Mouse (Mus musculus) leukemia stem cell, adult 10-12 weeks (primary cell): ENCODE measurements around the gene Rabggta. TPM values are rescaled to one million over a fixed set of nuclear protein-coding genes. Genes with fewer than 3 reads are reported as not detected.

Experiments used
- polyA plus RNA-seq: library from polyadenylated mRNA; stranded (reverse); fragments of >175 nt; gene quantifications from 2 replicates; pipeline ENCODE4 v1.2.3, GENCODE M21; 2012; ENCODE audit warnings: low replicate concordance

The Rabggta gene
- 8.7 and 22.8 TPM in 2 replicates for polyA plus RNA-seq

DNA sequence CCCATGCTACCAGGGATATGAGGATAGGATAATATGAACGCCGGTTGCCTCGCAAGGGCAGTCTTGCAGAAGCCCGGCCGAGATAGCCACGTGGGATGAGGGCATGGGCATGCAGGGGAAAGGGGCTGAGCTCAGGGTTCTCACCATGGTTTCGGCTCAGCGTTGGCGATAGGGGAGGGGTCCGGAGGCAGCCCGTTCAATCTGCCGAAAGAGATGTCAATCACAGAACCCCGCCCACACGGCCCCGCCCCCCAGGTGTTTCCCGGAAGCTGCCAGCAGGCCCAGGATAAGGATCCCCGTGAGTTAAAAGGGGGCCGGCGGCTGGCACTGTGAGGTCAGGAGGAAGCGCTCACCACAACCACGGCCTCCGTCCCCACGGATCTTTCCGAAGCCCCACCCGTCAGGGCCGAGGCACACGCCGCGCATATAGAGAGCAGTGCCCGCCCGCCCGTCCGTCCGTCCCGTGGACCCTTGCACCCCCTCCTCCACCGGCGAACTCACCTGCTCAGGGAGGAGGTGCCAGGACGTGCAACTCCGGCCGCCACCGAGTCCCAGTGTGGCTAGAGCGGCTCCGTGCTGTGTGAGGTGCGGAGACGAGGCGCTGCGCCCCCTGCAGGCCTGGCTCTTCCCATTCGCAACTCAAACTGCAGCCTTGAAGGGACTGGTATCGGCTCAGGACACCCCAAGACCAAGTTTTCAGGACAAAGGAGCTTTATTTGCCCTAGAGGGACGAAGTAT lies at the start of gene Rabggta:
Gene Rabggta (minus strand): TSS at position 564 of the 738 bp plus-strand sequence.

GRCm38 (mm10) chr14:55765696-55766095 lies 43.6 kb upstream of the Rabggta start, which contains the start of gene Ltb4r1:
Gene Ltb4r1, plus strand, starts transcription at chr14:55765962.

DNA sequence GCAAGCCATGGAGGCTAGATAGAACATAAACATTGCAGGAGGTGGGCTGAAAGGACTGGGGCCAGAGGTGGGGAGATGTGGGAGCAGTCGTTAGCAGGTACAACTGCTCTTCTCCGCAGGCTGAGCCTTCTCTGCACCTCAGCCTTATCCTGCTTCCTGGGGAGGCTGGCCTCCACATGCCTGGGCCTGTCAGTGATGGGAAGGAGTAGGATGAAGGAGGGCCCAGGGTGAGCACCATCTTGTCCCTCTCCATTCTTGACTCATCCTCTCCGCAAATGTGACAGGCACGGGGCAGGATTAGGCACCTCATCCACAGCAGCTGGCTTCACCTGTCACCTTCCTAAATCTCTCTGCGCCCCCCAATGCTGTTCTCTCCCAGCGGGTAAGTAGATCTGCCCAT lies 39.1 kb upstream of the Rabggta start, which contains the start of gene Ltb4r2:
Gene Ltb4r2 (plus strand): TSS at position 266 of the 400 bp plus-strand sequence.

GRCm38 (mm10) chr14:55758363-55758784 lies 36.3 kb upstream of the Rabggta start, which contains the start of gene Cideb:
Gene Cideb, minus strand, starts transcription at chr14:55758458.

GRCm38 (mm10) chr14:55745180-55745860 lies 23.3 kb upstream of the Rabggta start, which contains the start of the genes Dhrs1 and Nop9:
Gene Dhrs1, minus strand, starts transcription at chr14:55745690.
Gene Nop9, plus strand, starts transcription at chr14:55745693.

GRCm38 (mm10) chr14:55713729-55714122 lies 8.3 kb downstream of the Rabggta start, which contains the start of gene Tgm1:
Gene Tgm1, minus strand, starts transcription at chr14:55713926.

DNA sequence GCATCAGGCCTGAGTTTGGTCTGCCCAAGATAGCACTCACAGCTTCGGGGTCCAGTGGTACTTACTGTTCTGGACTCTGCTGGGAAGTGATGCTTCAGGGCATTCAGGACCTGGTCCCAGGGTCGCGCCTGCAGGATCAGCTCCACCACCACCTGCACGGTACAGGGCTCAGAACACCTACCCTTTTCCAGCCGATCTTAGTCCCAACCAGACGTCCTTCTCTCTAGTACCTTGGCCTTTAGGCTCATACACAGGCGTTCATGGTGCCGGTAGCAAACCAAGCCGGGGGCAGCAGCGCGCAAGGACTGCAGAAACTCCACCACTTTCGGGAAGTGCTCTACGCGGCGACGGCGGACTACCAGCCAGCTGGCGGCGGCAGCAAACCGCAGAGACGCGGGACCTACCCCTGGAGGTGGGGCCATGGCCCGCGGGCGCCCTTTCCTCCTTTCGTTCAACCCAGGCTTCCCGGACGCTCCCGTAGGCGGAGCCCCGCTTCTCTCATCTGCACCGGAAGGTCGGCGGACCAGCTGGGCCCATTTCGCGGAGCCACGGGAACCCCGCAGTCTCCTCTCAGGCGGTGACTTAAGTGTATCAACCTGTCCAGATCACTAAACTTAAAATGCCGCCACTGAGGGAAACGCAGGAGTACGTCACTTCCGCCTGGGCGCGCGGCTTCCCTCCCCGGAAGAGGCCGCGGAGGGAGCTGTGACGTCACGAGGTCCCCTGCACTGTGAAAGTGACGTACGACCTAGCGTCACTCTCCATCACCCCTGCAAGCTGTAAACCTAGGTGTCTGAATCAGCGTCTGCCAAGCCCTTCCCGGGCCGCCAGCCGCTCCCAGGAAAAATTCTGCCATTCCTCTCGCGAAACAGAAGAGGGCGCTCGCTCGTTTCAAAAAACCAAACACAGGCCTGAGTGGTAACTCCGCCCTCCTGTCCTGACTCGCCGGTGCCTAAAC lies 40.6 kb downstream of the Rabggta start, which contains the start of gene Tinf2:
Gene Tinf2 (minus strand): TSS at position 661 of the 958 bp plus-strand sequence.

DNA sequence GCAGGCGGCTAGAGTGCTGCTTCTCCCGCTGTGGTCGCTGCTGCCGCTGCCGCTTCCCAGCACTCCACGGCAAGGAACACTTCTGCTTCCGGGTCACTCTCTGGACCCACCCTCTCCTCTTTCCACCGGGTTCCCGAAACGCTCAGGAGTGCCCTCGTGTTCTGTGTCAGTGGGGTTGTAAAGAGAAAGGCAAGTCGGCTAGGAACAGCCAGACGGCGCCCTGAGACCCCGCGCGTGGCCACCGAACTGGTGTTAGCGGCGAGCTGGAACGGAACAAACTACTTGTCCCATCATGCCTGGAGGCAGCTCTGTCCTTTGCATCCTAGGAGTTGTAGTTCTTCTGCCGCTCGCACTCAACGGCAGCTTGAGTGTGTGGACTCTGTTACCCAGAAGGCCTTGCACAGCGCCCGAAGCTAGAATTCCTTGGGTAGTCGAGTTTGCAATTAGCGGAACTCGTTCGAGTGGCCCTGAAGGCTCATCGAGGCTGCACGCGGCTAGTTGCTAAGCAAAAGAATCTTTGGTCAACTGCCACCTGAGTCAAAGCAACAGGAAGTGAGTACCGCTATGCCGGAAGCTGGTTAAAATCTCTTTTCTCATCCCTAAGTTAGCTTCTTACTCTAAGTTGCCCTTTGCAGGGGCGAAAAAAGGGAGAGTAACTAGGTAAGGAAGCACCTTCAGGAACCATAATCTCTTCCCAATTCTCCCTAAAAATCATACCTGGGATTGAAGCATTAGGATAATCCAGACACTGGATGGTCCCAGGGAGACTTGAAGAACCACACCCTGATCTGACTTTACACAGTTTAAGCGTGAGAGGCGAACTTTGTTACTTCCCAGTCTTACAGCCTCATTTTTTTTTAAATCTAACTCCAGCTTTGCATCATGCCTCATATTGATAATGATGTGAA lies 50.0 kb downstream of the Rabggta start, which contains the start of the genes Gmpr2 and Nedd8:
Gene Gmpr2 (plus strand): TSS at position 109 of the 908 bp plus-strand sequence.
Gene Nedd8 (minus strand): TSS at position 292 of the 908 bp plus-strand sequence.

Other genes with a start within 250 kb of the Rabggta start
- 56.4 and 85.0 TPM in 2 replicates for gene Dhrs4, start 243.5 kb downstream of the Rabggta start, polyA plus RNA-seq
- gene Carmil3, start 231.6 kb downstream of the Rabggta start, polyA plus RNA-seq: 6.0 and 15.4 TPM in 2 replicates
- gene Cpne6, start 211.8 kb downstream of the Rabggta start, polyA plus RNA-seq: not detected in 2 replicates
- gene Nrl, start 197.3 kb downstream of the Rabggta start, polyA plus RNA-seq: 0.41 and 0.62 TPM in 2 replicates
- 116 and 171 TPM in 2 replicates for gene Pck2, start 182.0 kb downstream of the Rabggta start, polyA plus RNA-seq
- gene Dcaf11, start 162.3 kb downstream of the Rabggta start, polyA plus RNA-seq: 26.0 and 50.2 TPM in 2 replicates
- 0.97 and 1.7 TPM in 2 replicates for gene A730061H03Rik, start 161.9 kb downstream of the Rabggta start, polyA plus RNA-seq
- gene Fitm1, start 146.6 kb downstream of the Rabggta start, polyA plus RNA-seq: not detected in 2 replicates
- 69.7 and 113 TPM in 2 replicates for gene Psme1, start 144.1 kb downstream of the Rabggta start, polyA plus RNA-seq
- gene Emc9, start 137.0 kb downstream of the Rabggta start, polyA plus RNA-seq: 25.0 and 35.4 TPM in 2 replicates
- 21.1 and 39.3 TPM in 2 replicates for gene Psme2, start 131.2 kb downstream of the Rabggta start, polyA plus RNA-seq
- 31.7 and 39.6 TPM in 2 replicates for gene Rnf31, start 130.6 kb downstream of the Rabggta start, polyA plus RNA-seq
- gene Irf9, start 118.7 kb downstream of the Rabggta start, polyA plus RNA-seq: 22.2 and 204 TPM in 2 replicates
- gene Rec8, start 104.2 kb downstream of the Rabggta start, polyA plus RNA-seq: 7.8 and 19.7 TPM in 2 replicates
- gene Ipo4, start 86.3 kb downstream of the Rabggta start, polyA plus RNA-seq: 18.3 and 108 TPM in 2 replicates
- 18.9 TPM in 1 of 2 replicates, not detected in the other for gene Gm49378, start 84.4 kb downstream of the Rabggta start, polyA plus RNA-seq
- gene Tm9sf1, start 78.5 kb downstream of the Rabggta start, polyA plus RNA-seq: 20.7 and 31.5 TPM in 2 replicates
- gene Tssk4, start 72.1 kb downstream of the Rabggta start, polyA plus RNA-seq: 0.41 TPM in 1 of 2 replicates, not detected in the other
- gene Mdp1, start 61.8 kb downstream of the Rabggta start, polyA plus RNA-seq: 11.3 and 12.5 TPM in 2 replicates
- gene Gmpr2, start 50.3 kb downstream of the Rabggta start, polyA plus RNA-seq: 3.1 and 25.0 TPM in 2 replicates
- gene Nedd8, start 50.1 kb downstream of the Rabggta start, polyA plus RNA-seq: 32.6 and 33.7 TPM in 2 replicates
- gene Tinf2, start 40.4 kb downstream of the Rabggta start, polyA plus RNA-seq: 49.1 and 49.7 TPM in 2 replicates
- 4.5 and 11.0 TPM in 2 replicates for gene Tgm1, start 8.3 kb downstream of the Rabggta start, polyA plus RNA-seq
- gene Dhrs1, start 23.4 kb upstream of the Rabggta start, polyA plus RNA-seq: 4.0 and 4.2 TPM in 2 replicates
- gene Nop9, start 23.4 kb upstream of the Rabggta start, polyA plus RNA-seq: 57.8 and 83.1 TPM in 2 replicates
- not detected in 2 replicates for gene Cideb, start 36.2 kb upstream of the Rabggta start, polyA plus RNA-seq
- gene Ltb4r2, start 39.2 kb upstream of the Rabggta start, polyA plus RNA-seq: 0.20 TPM in 1 of 2 replicates, not detected in the other
- 1.1 and 3.8 TPM in 2 replicates for gene Ltb4r1, start 43.7 kb upstream of the Rabggta start, polyA plus RNA-seq
- gene Adcy4, start 61.8 kb upstream of the Rabggta start, polyA plus RNA-seq: 1.5 and 1.8 TPM in 2 replicates
- 54.1 and 55.8 TPM in 2 replicates for gene Ripk3, start 66.6 kb upstream of the Rabggta start, polyA plus RNA-seq
- gene Nfatc4, start 100.9 kb upstream of the Rabggta start, polyA plus RNA-seq: 0.20 and 0.88 TPM in 2 replicates
- 0.07 and 0.18 TPM in 2 replicates for gene Nynrin, start 131.7 kb upstream of the Rabggta start, polyA plus RNA-seq
- not detected in 2 replicates for gene Cbln3, start 162.1 kb upstream of the Rabggta start, polyA plus RNA-seq
- gene Khnyn, start 162.7 kb upstream of the Rabggta start, polyA plus RNA-seq: 8.0 and 11.3 TPM in 2 replicates
- 7.5 and 10.8 TPM in 2 replicates for gene Sdr39u1, start 178.0 kb upstream of the Rabggta start, polyA plus RNA-seq
- 0.23 and 0.34 TPM in 2 replicates for gene Cma1, start 222.4 kb upstream of the Rabggta start, polyA plus RNA-seq
- not detected in 2 replicates for gene Cma2, start 228.7 kb upstream of the Rabggta start, polyA plus RNA-seq